Mouse (Mus musculus) kidney, embryonic 16.5 days (tissue): ENCODE results near the gene Dgcr8. TPM values are rescaled to one million over a fixed set of nuclear protein-coding genes. Genes with fewer than 3 reads are reported as not detected.

Experiments
- ATAC-seq: fragments of 200-750 bp; cut with Nextera tagmentation; 2 replicates; pipeline ENCODE4 v1.8.0; 2017; ENCODE audit warnings: moderate TSS enrichment; ENCODE audit not compliant: low FRiP score, low TSS enrichment
- H3K27ac ChIP-seq: fragments of 300-500 bp; sonication (generic); 2 replicates; pipeline ENCODE4 v1.5.1; 2014; ENCODE audit warnings: low read length
- H3K27me3 ChIP-seq: fragments of 300-500 bp; sonication (generic); 2 replicates; pipeline ENCODE4 v1.6.1; 2014; ENCODE audit warnings: low read length, control low read depth, mixed read lengths; ENCODE audit not compliant: insufficient read depth
- H3K36me3 ChIP-seq: fragments of 300-500 bp; sonication (generic); 2 replicates; pipeline ENCODE4 v1.6.1; 2014; ENCODE audit warnings: low read length, control low read depth, mixed read lengths; ENCODE audit not compliant: insufficient read depth
- H3K4me1 ChIP-seq: fragments of 300-500 bp; sonication (generic); 2 replicates; pipeline ENCODE4 v1.6.1; 2014; ENCODE audit warnings: low read length, control low read depth, mixed read lengths; ENCODE audit not compliant: insufficient read depth
- H3K4me2 ChIP-seq: fragments of 300-500 bp; sonication (generic); replicated peaks from 2 replicates; pipeline ENCODE4 v1.6.1; 2014; ENCODE audit warnings: low read depth, low read length
- H3K4me3 ChIP-seq: fragments of 300-500 bp; sonication (generic); 2 replicates; pipeline ENCODE4 v1.5.1; 2014; ENCODE audit warnings: mild to moderate bottlenecking, low read length
- H3K9ac ChIP-seq: fragments of 300-500 bp; sonication (generic); replicated peaks from 2 replicates; pipeline ENCODE4 v1.6.1; 2014; ENCODE audit warnings: low read length
- H3K9me3 ChIP-seq: fragments of 300-500 bp; sonication (generic); 2 replicates; pipeline ENCODE4 v1.6.1; 2016; ENCODE audit warnings: low read length, control low read depth
- WGBS: fragments of 180-500 bp; shearing (Covaris S2); extraction: QIAGEN DNeasy Blood & Tissue Kit; methylation state at CpG from one replicate; pipeline ENCODE4 v1.1.7; 2014; 5-methylcytosine and 5-hydroxymethylcytosine counted together
- polyA plus RNA-seq: library from polyadenylated mRNA; unstranded; fragments of >200 nt; fragmentation: Nextera tagmentation; extraction: Ambion mirVana; gene quantifications from 2 replicates; pipeline ENCODE4 v1.2.1, GENCODE M21; 2015

Dgcr8 gene
- 30.7 and 33.9 TPM in 2 replicates for polyA plus RNA-seq

DNA sequence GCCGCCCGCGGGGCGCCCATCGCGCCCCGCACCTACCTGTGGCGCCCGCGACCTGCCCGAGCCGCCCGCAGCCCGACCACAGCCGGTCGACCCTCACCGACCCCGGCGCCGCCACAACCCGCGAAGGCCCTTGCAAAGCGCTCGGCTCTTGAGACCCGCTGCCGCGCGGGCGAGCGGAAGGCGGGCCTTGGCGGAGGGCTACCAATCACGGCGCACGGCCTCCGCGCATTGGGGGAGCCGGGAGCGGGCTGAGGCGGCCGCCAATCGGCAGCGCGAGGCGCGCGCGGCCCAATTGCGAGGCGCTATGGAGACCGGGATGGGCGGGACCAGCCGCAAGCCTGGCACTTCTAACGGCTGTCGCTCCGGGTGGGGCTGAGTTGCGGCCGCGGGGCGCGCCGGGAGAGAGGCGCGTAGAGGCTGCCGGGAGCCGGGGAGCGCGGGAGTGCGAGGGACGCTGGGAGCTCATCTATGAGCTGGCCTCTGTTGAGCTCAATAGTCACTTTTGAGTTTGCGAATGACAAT lies at the start of gene Dgcr8:
TSS of gene Dgcr8 (minus strand) at position 180 of the 522 bp plus-strand sequence.
- peak; percentile 100 for ATAC-seq
- Histone ChIP-seq H3K9me3 (no peaks in the 10 kb centered on the region), H3K9ac (peak within 1 kb of the TSS; percentile 99), H3K4me1 (peaks cover 25% of the 10 kb centered on the region), H3K36me3 (peaks cover 12% of the 10 kb centered on the region), H3K4me2 (peak within 1 kb of the TSS; percentile 64), H3K27ac (peak within 1 kb of the TSS; percentile 92), H3K4me3 (peak within 1 kb of the TSS; percentile 91), H3K27me3 (no peaks in the 10 kb centered on the region)
- WGBS: under 1% methylated on average over 61 of the region's 71 CpGs

DNA sequence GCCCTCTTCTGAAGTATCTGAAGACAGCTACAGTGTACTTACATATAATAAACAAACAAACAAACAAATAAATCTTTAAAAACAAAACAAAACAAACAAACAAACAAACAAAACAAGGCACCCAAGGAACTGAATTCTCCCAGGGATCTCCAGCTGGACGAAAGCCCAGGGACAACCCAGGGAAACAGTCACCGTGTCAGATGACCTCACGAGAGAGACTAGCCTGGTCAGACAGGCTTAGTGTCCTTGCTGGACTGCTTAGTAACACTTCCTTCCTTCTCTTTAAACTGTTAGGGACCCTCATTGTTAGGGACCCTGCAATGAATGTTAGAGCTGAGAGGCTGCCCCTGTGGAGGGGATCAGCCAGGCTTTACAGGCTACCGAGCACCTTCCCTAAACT lies 48.2 kb upstream of the Dgcr8 start:
- Histone ChIP-seq H3K9me3 (no peaks in the 10 kb centered on the region), H3K9ac (no peak overlapping the region), H3K36me3 (no peaks in the 10 kb centered on the region), H3K4me3 (no peak overlapping the region), H3K4me2 (no peak overlapping the region), H3K4me1 (no peaks in the 10 kb centered on the region), H3K27ac (no peak overlapping the region), H3K27me3 (no peaks in the 10 kb centered on the region)
- no peak for ATAC-seq
- 79% methylated on average over 4 of the region's 4 CpGs for WGBS

DNA sequence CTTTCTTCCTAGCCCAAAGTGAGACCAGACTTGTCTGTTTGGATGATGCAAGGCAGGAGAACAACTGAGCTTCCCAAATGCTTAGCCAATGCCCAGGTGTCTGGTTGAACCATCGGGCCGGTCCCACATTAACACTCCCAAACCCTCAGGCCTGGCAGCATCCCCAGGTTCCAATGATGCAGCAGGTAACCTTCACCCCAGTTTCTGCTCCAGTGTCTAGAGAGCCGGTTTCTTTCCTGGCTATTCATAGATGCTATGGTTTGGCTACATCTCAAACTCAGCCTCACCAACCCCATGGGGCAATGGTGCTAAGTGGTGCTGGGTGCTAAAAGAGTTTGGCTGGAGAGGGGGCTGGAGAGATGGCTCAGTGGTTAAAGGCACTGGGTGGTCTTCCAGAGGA lies 46.9 kb upstream of the Dgcr8 start:
- H3K4me3 ChIP-seq: no peak overlapping the region
- WGBS: 93% methylated on average over 3 of the region's 3 CpGs
- no peak overlapping the region for H3K4me2 ChIP-seq
- H3K9ac ChIP-seq: no peak overlapping the region
- no peak overlapping the region for H3K27ac ChIP-seq
- H3K27me3 ChIP-seq: no peaks in the 10 kb centered on the region
- ATAC-seq: no peak
- no peaks in the 10 kb centered on the region for H3K36me3 ChIP-seq
- no peaks in the 10 kb centered on the region for H3K4me1 ChIP-seq
- H3K9me3 ChIP-seq: no peaks in the 10 kb centered on the region

- H3K9ac ChIP-seq: no peak overlapping the region
- no peaks in the 10 kb centered on the region for H3K4me1 ChIP-seq
- no peaks in the 10 kb centered on the region for H3K9me3 ChIP-seq
- 78% methylated on average over 3 of the region's 3 CpGs for WGBS
- H3K36me3 ChIP-seq: no peaks in the 10 kb centered on the region
- no peak overlapping the region for H3K4me3 ChIP-seq
- 0 out of 2 replicates have a peak, but pooled peaks have one; percentile 31 for ATAC-seq
- H3K27ac ChIP-seq: no peak overlapping the region
- no peaks in the 10 kb centered on the region for H3K27me3 ChIP-seq
- no peak overlapping the region for H3K4me2 ChIP-seq
Measured at GRCm38 (mm10) chr16:18333976-18334375, 44.9 kb upstream of the Dgcr8 start.

DNA sequence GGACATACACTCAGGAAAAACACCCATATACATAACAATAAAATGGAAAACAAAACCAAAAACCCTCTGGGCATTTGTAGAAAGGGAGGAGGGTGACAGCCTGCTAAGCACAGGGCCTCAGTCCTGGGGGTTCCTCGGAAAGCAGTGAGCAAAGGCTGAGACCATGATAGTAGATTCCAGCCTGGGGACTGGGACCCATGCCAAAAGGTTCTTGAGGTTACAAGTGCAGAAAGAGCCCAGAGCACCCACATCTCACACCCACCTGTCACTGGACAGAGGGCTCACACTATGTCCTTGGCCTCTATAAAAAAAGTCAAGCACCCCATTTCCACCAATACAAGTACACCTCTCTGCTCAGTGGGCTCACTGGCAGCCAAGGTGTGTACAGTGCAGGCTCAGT lies 39.5 kb upstream of the Dgcr8 start:
- H3K4me2 ChIP-seq: no peak overlapping the region
- H3K27me3 ChIP-seq: no peaks in the 10 kb centered on the region
- no peak overlapping the region for H3K4me3 ChIP-seq
- H3K36me3 ChIP-seq: no peaks in the 10 kb centered on the region
- H3K27ac ChIP-seq: no peak overlapping the region
- H3K4me1 ChIP-seq: no peaks in the 10 kb centered on the region
- 65% methylated on average over 1 of the region's 1 CpGs for WGBS
- no peak for ATAC-seq
- no peaks in the 10 kb centered on the region for H3K9me3 ChIP-seq
- H3K9ac ChIP-seq: no peak overlapping the region

DNA sequence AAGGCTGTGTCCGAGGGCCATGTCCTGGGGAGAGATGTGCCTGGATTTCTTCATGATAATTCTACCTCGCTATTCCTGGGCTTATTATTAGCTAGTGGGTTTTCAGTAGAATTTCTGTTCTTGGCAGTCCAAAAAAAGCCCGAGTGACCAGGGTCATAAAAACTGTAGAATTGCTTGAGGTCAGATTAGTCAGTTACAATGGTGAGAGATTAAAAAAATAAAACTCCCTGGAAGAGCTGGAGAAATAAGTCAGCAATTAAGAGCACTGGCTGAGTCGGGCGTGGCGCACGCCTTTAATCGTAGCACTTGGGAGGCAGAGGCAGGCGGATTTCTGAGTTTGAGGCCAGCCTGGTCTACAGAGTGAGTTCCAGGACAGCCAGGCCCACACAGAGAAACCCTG lies 38.9 kb upstream of the Dgcr8 start:
- no peak for ATAC-seq
- 92% methylated on average over 9 of the region's 9 CpGs for WGBS
- Histone ChIP-seq H3K27ac (no peak overlapping the region), H3K4me1 (no peaks in the 10 kb centered on the region), H3K9ac (no peak overlapping the region), H3K36me3 (no peaks in the 10 kb centered on the region), H3K4me3 (no peak overlapping the region), H3K4me2 (no peak overlapping the region), H3K27me3 (no peaks in the 10 kb centered on the region), H3K9me3 (no peaks in the 10 kb centered on the region)

DNA sequence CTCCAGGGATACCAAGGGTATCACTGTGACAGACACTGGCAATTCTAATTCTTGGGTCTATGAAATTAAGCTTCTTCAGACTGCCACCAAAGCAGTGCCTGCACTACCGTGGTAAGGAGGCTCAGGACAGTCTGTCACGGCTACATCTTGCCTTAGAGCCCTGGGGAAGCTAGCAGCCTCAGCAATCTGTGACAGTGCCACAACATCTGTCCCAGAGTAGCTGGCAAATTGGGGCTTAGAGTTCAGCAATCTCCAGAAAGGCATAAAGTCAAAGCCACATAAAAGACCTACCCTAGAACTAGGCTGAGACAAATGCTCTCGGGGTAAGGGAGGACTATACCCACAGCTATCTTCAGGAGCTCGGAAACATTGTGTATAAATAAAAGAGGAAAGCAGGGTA lies 36.7 kb upstream of the Dgcr8 start:
- no peak overlapping the region for H3K4me3 ChIP-seq
- no peak for ATAC-seq
- no peak overlapping the region for H3K27ac ChIP-seq
- no peaks in the 10 kb centered on the region for H3K4me1 ChIP-seq
- no peaks in the 10 kb centered on the region for H3K9me3 ChIP-seq
- no peak overlapping the region for H3K9ac ChIP-seq
- H3K4me2 ChIP-seq: no peak overlapping the region
- WGBS: 68% methylated on average over 4 of the region's 4 CpGs
- no peaks in the 10 kb centered on the region for H3K27me3 ChIP-seq
- H3K36me3 ChIP-seq: no peaks in the 10 kb centered on the region

DNA sequence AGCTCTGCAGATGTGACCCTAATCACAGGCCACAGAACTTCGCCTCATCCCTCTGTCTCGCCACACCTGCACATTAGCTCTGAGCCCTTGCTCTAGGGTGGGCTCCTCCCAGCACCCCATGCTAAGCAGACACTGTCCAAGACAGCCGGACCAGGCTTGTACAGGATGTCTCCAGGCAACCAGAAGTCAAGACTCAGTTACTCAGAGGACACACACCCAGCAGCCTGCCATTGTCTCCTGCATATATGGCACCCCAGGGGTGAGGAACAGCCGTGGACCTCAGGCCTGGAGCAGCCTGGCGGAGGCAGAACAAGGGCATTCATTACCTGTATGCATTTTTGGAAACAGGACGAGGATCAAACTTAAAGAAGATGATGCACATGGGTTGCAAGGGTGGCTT lies 35.0 kb upstream of the Dgcr8 start:
- Histone ChIP-seq H3K9ac (no peak overlapping the region), H3K4me1 (no peaks in the 10 kb centered on the region), H3K9me3 (no peaks in the 10 kb centered on the region), H3K4me3 (no peak overlapping the region), H3K27me3 (no peaks in the 10 kb centered on the region), H3K4me2 (no peak overlapping the region), H3K36me3 (no peaks in the 10 kb centered on the region), H3K27ac (no peak overlapping the region)
- WGBS: 85% methylated on average over 6 of the region's 6 CpGs
- no peak for ATAC-seq

GRCm38 (mm10) chr16:18323460-18323859 lies 34.4 kb upstream of the Dgcr8 start:
- Histone ChIP-seq H3K27me3 (no peaks in the 10 kb centered on the region), H3K4me1 (no peaks in the 10 kb centered on the region), H3K4me3 (no peak overlapping the region), H3K9me3 (no peaks in the 10 kb centered on the region), H3K36me3 (no peaks in the 10 kb centered on the region), H3K9ac (no peak overlapping the region), H3K4me2 (no peak overlapping the region), H3K27ac (no peak overlapping the region)
- ATAC-seq: no peak
- WGBS: 87% methylated on average over 2 of the region's 2 CpGs

- H3K9me3 ChIP-seq: no peaks in the 10 kb centered on the region
- no peaks in the 10 kb centered on the region for H3K4me1 ChIP-seq
- H3K27me3 ChIP-seq: no peaks in the 10 kb centered on the region
- no peak overlapping the region for H3K4me3 ChIP-seq
- no peak for ATAC-seq
- no peak overlapping the region for H3K27ac ChIP-seq
- H3K36me3 ChIP-seq: no peaks in the 10 kb centered on the region
- 85% methylated on average over 2 of the region's 2 CpGs for WGBS
- H3K4me2 ChIP-seq: no peak overlapping the region
- no peak overlapping the region for H3K9ac ChIP-seq
Measured at GRCm38 (mm10) chr16:18321443-18321842, 32.4 kb upstream of the Dgcr8 start.
